Mouse (Mus musculus) neutrophil, adult 5-6 weeks (primary cell): Measurements from ENCODE around the gene Mslnl. TPM values are rescaled to one million over a fixed set of nuclear protein-coding genes. Genes with fewer than 3 reads are reported as not detected.
"Not testable (repeated sequence)": the region's sequence is repeated elsewhere in the genome, so short reads cannot be mapped to it uniquely, and the experiment has no call there.

Experiments
- ATAC-seq: fragments of 151-379, 151-347 bp; 2 replicates; pipeline ENCODE4 v1.8.0; 2017; ENCODE audit warnings: mild to moderate bottlenecking, moderate TSS enrichment; ENCODE audit not compliant: insufficient number of reproducible peaks, poor library complexity, low FRiP score, severe bottlenecking; ENCODE audit errors: extremely low read depth
- total RNA-seq: library from RNA; stranded (forward); fragments of 200-1000 nt; gene quantifications from 2 replicates; pipeline ENCODE4 v1.2.3, GENCODE M21; 2017

The Mslnl gene
- total RNA-seq, 1 experiment from 2014 or later, result not detected

DNA sequence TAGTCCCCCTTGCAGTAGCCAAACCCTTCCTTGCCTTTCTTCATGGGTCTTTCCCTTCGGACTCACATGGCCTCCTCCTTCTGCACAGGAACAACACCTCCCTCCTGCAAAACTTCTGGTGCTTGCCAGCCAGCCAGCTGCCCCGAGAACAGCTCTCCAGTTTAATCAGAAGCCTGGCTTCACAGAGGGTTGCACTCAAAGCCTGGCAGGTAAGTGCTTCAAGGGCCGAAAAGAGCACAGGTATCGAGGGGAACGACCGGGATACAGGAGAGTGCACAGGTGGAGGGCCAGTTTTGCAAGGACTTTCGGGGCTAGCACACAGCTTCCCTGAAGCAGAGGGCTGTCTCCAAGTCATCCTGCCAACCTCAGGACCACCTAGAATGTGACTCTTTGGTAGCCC is 3.0 kb downstream of the Mslnl start:
- no peak for ATAC-seq

GRCm38 (mm10) chr17:25741471-25741870 is 5.6 kb downstream of the Mslnl start:
- not testable (repeated sequence) for ATAC-seq

GRCm38 (mm10) chr17:25743831-25744230 is 8.0 kb downstream of the Mslnl start:
- ATAC-seq, result no peak

DNA sequence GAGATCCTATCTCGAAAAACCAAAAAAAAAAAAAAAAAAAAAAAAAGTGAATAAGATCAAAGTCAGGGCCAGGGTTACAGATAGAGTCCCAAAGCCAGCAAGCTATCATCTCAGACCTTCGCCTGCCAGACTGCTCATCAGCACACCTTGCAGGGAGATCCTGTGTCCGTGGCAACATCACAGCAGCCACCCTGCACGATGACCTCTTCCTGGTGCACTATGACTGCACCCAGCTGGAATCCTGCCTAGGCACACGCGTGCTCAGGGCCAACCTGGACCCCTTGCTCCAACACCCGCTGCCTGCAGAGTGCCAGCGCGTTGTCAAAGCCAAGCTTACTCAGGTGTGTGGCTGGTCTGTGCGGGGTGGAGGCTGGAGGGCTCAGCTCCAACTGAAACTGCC is 8.5 kb downstream of the Mslnl start:
- no peak for ATAC-seq

DNA sequence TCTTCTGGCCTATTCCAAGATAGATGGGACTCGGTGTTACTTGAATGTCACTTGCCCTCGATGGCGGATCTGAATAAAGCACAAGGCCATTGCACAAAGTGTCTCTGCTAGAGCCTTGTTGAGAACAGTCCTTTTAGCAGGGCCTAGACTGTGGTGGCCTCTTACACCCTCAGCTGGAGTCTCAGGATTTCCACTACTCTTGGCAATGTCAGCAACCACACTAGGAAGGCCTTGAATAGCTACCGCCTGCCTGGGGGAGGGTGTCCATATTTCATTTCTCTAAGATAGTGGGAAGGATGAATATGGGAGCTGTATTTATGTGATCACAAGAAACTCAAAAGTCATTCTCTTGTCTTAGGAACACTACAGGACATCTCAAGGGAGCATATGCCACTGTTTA is 12.4 kb downstream of the Mslnl start:
- no peak for ATAC-seq

GRCm38 (mm10) chr17:25749314-25749713 is 13.5 kb downstream of the Mslnl start:
- no peak for ATAC-seq

GRCm38 (mm10) chr17:25751446-25751845 is 15.6 kb downstream of the Mslnl start:
- no peak for ATAC-seq

- ATAC-seq, result no peak
Observed at GRCm38 (mm10) chr17:25754241-25754640, 18.4 kb downstream of the Mslnl start, which contains the start of gene Msln. Gene Msln (minus strand): TSS chr17:25754378.

- ATAC-seq, result no peak
Observed at GRCm38 (mm10) chr17:25755086-25755485, 19.2 kb downstream of the Mslnl start.

DNA sequence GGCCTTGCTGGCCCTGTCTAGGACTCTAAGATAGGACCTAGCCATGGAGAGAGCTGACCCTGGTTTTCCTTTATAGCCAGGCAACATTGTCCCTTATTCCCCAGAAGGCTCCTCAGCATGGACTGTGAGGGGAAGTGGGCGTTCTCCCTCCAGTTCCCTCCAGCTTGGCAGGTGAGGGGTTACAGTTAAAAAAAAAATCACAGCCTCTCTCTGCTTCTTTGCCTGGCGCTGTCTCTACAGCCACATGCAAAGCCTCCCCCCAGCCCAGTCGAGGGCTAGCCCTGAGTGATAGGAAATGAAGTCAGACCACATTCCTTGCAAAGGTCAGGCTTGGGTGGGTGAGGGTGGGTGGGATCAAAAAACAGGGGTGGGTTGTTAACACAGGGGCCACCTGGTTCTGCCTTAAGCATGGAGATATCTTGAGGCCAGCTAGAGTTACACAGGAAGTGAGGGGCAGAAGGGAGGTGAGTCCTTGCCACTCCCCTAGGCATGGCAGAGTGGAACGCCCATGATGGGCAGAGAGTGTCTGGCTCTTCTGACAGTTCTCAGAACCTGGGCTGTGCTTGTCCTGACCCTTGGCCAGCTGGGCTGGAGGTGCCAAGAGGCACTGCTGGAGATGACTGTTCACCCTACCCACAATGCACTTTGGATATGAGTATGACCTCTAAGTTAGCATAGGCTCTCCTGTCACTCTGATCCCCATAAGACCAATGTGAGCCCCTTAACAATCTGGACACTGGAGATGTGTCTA is 20.0 kb downstream of the Mslnl start:
- no peak for ATAC-seq

GRCm38 (mm10) chr17:25756378-25757242 is 20.8 kb downstream of the Mslnl start:
- no peak for ATAC-seq

DNA sequence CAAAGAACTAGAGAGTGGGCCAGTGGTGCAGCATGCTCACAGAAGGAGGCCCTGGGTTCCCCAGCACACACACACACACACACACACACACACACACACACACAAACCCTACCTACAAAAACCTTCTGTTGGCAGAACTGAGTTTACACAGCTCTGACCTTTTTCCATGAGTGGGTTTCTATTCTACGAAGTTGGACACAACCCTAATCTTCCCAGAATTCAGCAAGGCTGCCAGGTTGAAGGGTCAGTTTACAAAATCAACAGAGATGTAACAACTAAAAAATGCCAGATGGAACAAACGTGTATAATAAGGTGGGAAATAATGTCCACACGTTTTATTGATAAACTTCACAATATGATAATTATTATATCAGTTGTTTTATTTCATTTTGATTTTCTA is 21.8 kb downstream of the Mslnl start:
- no peak for ATAC-seq

DNA sequence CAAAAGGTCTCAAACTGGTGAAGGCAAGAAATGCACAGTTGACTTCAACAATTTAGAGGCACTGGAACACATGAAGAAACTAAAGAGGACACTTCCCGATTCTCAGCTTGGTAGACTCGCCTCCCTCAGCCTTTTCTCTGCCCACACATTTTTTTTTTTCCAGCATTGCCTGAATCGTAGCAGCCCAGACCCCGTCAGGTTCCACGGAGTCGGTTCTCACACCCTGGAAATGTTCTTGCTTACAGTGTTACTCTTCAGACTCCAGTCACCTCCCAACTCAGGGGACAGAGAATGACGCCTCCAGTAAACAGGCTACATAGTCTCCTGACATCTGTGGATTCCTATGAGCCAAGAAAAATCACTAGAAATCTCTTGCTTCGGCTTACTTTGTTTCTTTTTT is 24.3 kb downstream of the Mslnl start:
- no peak for ATAC-seq

DNA sequence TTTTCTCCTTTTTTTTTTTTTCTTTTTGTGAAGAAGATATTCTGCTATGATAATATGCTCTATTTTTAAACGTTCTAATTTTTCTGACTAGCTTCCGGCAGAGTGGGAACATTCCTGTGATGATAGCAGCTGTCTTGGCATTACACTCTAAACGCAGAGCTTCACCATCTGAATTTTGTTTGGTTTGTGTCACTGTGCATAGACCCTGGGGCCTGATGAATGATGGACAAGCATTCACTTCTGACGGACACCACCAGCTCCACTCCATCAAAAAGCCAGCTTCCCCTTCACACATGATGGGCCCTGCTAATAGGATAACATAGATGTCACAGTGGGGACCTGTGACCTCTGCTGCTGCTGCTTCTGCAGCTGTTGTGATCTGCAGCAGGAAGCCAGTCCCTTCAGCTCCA is 25.7 kb downstream of the Mslnl start:
- no peak for ATAC-seq

DNA sequence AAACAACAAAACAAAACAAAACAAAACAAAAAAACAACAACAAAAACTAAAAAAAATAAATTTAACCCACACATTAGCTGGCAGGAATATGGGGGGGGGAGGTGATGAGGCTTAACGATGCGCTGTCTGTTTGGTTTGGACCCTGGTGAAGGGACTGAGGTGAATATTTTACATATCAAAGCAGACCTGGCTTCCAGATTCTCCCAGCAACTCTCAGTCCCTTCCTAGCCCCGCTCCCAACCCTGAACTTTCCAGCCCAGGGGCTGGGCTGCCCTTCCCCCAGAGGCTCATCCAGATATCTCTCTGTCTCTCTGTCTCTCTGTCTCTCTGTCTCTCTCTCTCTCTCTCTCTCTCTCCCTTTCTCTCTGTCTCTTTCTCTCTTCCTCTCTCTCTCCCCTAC is 26.7 kb downstream of the Mslnl start:
- no peak for ATAC-seq

DNA sequence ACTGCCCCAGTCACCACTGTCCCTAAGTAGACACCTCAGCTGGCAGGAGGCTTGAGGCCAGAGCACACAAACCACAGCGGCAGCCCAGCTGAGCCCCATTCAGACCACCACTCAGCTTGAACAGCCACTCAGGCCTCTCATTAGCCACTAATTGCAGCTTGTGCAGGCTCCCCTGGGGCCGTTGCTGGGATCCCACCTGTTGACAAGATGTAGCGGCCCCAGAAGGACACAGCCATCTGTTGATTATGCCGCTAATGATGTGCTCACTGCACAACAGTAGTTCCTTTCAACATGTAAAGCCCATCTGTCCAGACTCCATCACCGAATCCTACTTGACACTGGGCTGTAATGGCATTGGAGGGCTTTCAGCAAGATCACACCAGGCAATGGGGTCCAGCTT is 30.0 kb downstream of the Mslnl start:
- ATAC-seq, result no peak

- ATAC-seq, result no peak
Observed at GRCm38 (mm10) chr17:25769331-25769730, 33.5 kb downstream of the Mslnl start.

DNA sequence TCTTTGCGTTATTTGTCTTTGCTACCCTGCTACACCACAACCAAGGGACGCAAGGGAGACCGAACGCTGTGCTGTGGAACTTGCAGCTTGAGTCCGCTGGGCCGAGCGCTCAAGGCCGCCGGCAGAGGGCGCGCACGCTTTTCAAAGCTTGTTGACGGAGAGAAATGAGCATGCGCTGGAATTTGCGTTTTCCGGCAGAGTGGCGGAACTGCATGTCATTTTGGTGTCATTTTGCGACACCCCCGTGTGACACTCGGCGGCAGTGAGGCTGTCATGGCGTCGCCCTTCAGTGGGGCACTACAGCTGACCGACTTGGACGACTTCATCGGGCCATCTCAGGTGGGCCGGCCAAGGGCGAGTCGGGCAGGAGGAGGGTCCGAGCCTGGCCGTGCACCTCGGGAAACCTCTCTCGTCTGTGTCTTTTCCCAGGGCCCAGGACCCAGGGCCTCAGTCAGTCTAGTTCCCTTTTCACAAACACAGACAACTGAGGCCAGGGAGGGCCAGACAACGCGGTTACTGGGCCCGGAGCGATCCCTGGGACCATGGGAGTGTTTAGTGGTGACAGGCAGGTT is 37.8 kb downstream of the Mslnl start, which contains the start of gene Narfl:
Gene Narfl, plus strand, starts transcription at position 228 of the 572 bp plus-strand sequence.
- ATAC-seq, result peak; percentile 97

- ATAC-seq, result no peak
Observed at GRCm38 (mm10) chr17:25775318-25776062, 39.6 kb downstream of the Mslnl start.
